Mouse (Mus musculus) spleen, adult 2 months (tissue): ENCODE measurements around the gene Acin1. TPM values are rescaled to one million over a fixed set of nuclear protein-coding genes. Genes with fewer than 3 reads are reported as not detected.
A peak's percentile ranks its signal among the peaks of the same experiment; 100 is the strongest.

Experiments used
- DNase-seq, 2 experiments: peaks; one replicate each; pipeline versions ENCODE4 v3.0.0 to v3.0.0-alpha.2; 2012 to 2021; ENCODE audit warnings: low spot score in 2 of 2, low read depth in 1 of 2
- H3K27ac ChIP-seq: fragments of 200-500 bp; 2 replicates; pipeline ENCODE4 v1.5.1; 2012; ENCODE audit warnings: low read length, inconsistent platforms; ENCODE audit not compliant: insufficient read depth
- H3K27me3 ChIP-seq: fragments of 200-500 bp; 2 replicates; pipeline ENCODE4 v1.6.1; 2012; ENCODE audit warnings: mild to moderate bottlenecking, moderate library complexity, low read length, inconsistent platforms; ENCODE audit not compliant: control insufficient read depth, insufficient read depth
- H3K36me3 ChIP-seq: fragments of 200-500 bp; 2 replicates; pipeline ENCODE4 v1.6.1; 2012; ENCODE audit warnings: mild to moderate bottlenecking, low read length, inconsistent platforms; ENCODE audit not compliant: control insufficient read depth, insufficient read depth
- H3K4me1 ChIP-seq: fragments of 200-500 bp; 2 replicates; pipeline ENCODE4 v1.6.1; 2011; ENCODE audit warnings: inconsistent platforms; ENCODE audit not compliant: control insufficient read depth, insufficient read depth, insufficient read length
- H3K4me3 ChIP-seq: fragments of 200-500 bp; 2 replicates; pipeline ENCODE4 v1.5.1; 2011; ENCODE audit warnings: mild to moderate bottlenecking, inconsistent platforms; ENCODE audit not compliant: insufficient read depth, insufficient read length; ENCODE audit errors: extremely low read depth
- CTCF ChIP-seq: fragments of 200-500 bp; IDR thresholded peaks from 2 replicates; pipeline ENCODE4 v1.5.1; 2011; ENCODE audit warnings: mild to moderate bottlenecking, inconsistent platforms; ENCODE audit not compliant: insufficient read depth, insufficient read length, insufficient replicate concordance; ENCODE audit errors: extremely low read depth
- POLR2A ChIP-seq: fragments of 200-500 bp; IDR thresholded peaks from 2 replicates; pipeline ENCODE4 v1.6.1; 2011; ENCODE audit warnings: low read depth, low read length, inconsistent platforms
- WGBS: fragments of 180-500 bp; shearing (Covaris S2); methylation state at CpG from one replicate; pipeline ENCODE4 v1.1.7; 2018; 5-methylcytosine and 5-hydroxymethylcytosine counted together
- polyA plus RNA-seq: library from polyadenylated mRNA; depleted of rRNA; stranded (reverse); fragments of >200 nt; gene quantifications from 2 replicates; pipeline ENCODE4 v1.2.3, GENCODE M21; 2012

The Acin1 gene
- polyA plus RNA-seq, 1 experiment: 126 TPM

GRCm38 (mm10) chr14:54699586-54699985 lies 12.9 kb upstream of the Acin1 start:
- WGBS: 81% methylated on average over 3 of the region's 3 CpGs

GRCm38 (mm10) chr14:54698733-54699132 lies 12.0 kb upstream of the Acin1 start, which contains the start of gene Gm29776:
Gene Gm29776, minus strand, starts transcription at chr14:54698833.
- TF ChIP-seq CTCF (no peak), POLR2A (no peak)
- Histone ChIP-seq H3K36me3 (no peaks in the 10 kb centered on the region), H3K4me3 (no peak within 1 kb of the TSS), H3K4me1 (no peaks in the 10 kb centered on the region), H3K27ac (no peak within 1 kb of the TSS), H3K27me3 (no peaks in the 10 kb centered on the region)
- WGBS: 95% methylated on average over 4 of the region's 4 CpGs
- no peak for DNase-seq

More at GRCm38 (mm10) chr14:54699586-54699985, 12.9 kb upstream of the Acin1 start:
- no peak overlapping the region for H3K27ac ChIP-seq
- H3K27me3 ChIP-seq: no peaks in the 10 kb centered on the region
- no peaks in the 10 kb centered on the region for H3K4me1 ChIP-seq
- no peaks in the 10 kb centered on the region for H3K36me3 ChIP-seq
- TF ChIP-seq CTCF: no peak
- DNase-seq: no peak
- no peak overlapping the region for H3K4me3 ChIP-seq

GRCm38 (mm10) chr14:54696752-54697151 lies 10.0 kb upstream of the Acin1 start:
- no peak for DNase-seq
- H3K27ac ChIP-seq: no peak overlapping the region
- 91% methylated on average over 4 of the region's 4 CpGs for WGBS
- TF ChIP-seq POLR2A: no peak
- no peak for TF ChIP-seq CTCF
- H3K27me3 ChIP-seq: no peaks in the 10 kb centered on the region
- no peak overlapping the region for H3K4me3 ChIP-seq
- H3K4me1 ChIP-seq: no peaks in the 10 kb centered on the region
- no peaks in the 10 kb centered on the region for H3K36me3 ChIP-seq

- TF ChIP-seq POLR2A: no peak
- Histone ChIP-seq H3K27ac (no peak overlapping the region), H3K4me1 (no peaks in the 10 kb centered on the region), H3K27me3 (no peaks in the 10 kb centered on the region), H3K36me3 (peaks cover 4% of the 10 kb centered on the region), H3K4me3 (no peak overlapping the region)
- DNase-seq: no peak
- 62% methylated on average over 6 of the region's 6 CpGs for WGBS
Measured at GRCm38 (mm10) chr14:54695042-54695441, 8.3 kb upstream of the Acin1 start.

- no peaks in the 10 kb centered on the region for H3K27me3 ChIP-seq
- peak overlapping the region; percentile 75 for H3K4me3 ChIP-seq
- H3K27ac ChIP-seq: peak overlapping the region; percentile 80
- DNase-seq: no peak
- H3K4me1 ChIP-seq: no peaks in the 10 kb centered on the region; the same call in 1 of the 2 replicates
- H3K36me3 ChIP-seq: peaks cover 15% of the 10 kb centered on the region
- no peak for TF ChIP-seq CTCF
- no peak for TF ChIP-seq POLR2A
- 1% methylated on average over 8 of the region's 8 CpGs for WGBS
Measured at GRCm38 (mm10) chr14:54687251-54687650, 520 bp upstream of the Acin1 start.

GRCm38 (mm10) chr14:54686063-54686521 lies 639 bp downstream of the Acin1 start, which contains the start of gene 1700123O20Rik:
Gene 1700123O20Rik, plus strand, starts transcription at chr14:54686216.
- TF ChIP-seq CTCF (no peak), POLR2A (peak; percentile 35; the same call in 1 of the 2 replicates)
- H3K27me3 ChIP-seq: no peaks in the 10 kb centered on the region
- peak within 1 kb of the TSS; percentile 98 for H3K4me3 ChIP-seq
- H3K4me1 ChIP-seq: no peaks in the 10 kb centered on the region; the same call in 1 of the 2 replicates
- H3K36me3 ChIP-seq: peaks cover 15% of the 10 kb centered on the region
- DNase-seq: peak; percentile 67 to 72
- WGBS: under 1% methylated on average over 41 of the region's 41 CpGs
- H3K27ac ChIP-seq: peak within 1 kb of the TSS; percentile 98

- Histone ChIP-seq H3K27ac (no peak overlapping the region), H3K36me3 (peaks cover 11% of the 10 kb centered on the region), H3K4me1 (no peaks in the 10 kb centered on the region; the same call in 1 of the 2 replicates), H3K4me3 (peak overlapping the region; percentile 98), H3K27me3 (no peaks in the 10 kb centered on the region)
- TF ChIP-seq POLR2A (no peak), CTCF (no peak)
- WGBS: 2% methylated on average over 8 of the region's 8 CpGs
- no peak for DNase-seq
Measured at GRCm38 (mm10) chr14:54685471-54685870, 1.3 kb downstream of the Acin1 start.
